Mouse (Mus musculus) embryonic facial prominence, embryonic 15.5 days (tissue): ENCODE results near the gene Rora. TPM values are rescaled to one million over a fixed set of nuclear protein-coding genes. Genes with fewer than 3 reads are reported as not detected.
"Not testable (repeated sequence)": the region's sequence is repeated elsewhere in the genome, so short reads cannot be mapped to it uniquely, and the experiment has no call there.

Experiments used
- ATAC-seq: fragments of 200-750 bp; cut with Nextera tagmentation; 2 replicates; pipeline ENCODE4 v1.8.0; 2017; ENCODE audit warnings: low read depth, moderate TSS enrichment; ENCODE audit not compliant: insufficient number of reproducible peaks, low FRiP score, low TSS enrichment
- H3K27ac ChIP-seq: fragments of 300-500 bp; sonication (generic); replicated peaks from 2 replicates; pipeline ENCODE4 v1.5.1; 2015; ENCODE audit warnings: mild to moderate bottlenecking, inconsistent platforms
- H3K27me3 ChIP-seq: fragments of 300-500 bp; sonication (generic); 2 replicates; pipeline ENCODE4 v1.6.1; 2015; ENCODE audit warnings: inconsistent platforms
- H3K36me3 ChIP-seq: fragments of 300-500 bp; sonication (generic); 2 replicates; pipeline ENCODE4 v1.6.1; 2015; ENCODE audit warnings: mild to moderate bottlenecking, inconsistent platforms
- H3K4me1 ChIP-seq: fragments of 300-500 bp; sonication (generic); 2 replicates; pipeline ENCODE4 v1.6.1; 2015; ENCODE audit warnings: inconsistent platforms
- H3K4me2 ChIP-seq: fragments of 300-500 bp; sonication (generic); replicated peaks from 2 replicates; pipeline ENCODE4 v1.6.1; 2015; ENCODE audit warnings: mild to moderate bottlenecking, inconsistent platforms
- H3K4me3 ChIP-seq: fragments of 300-500 bp; sonication (generic); replicated peaks from 2 replicates; pipeline ENCODE4 v1.5.1; 2015; ENCODE audit warnings: mild to moderate bottlenecking, inconsistent platforms
- H3K9ac ChIP-seq: fragments of 300-500 bp; sonication (generic); 2 replicates; pipeline ENCODE4 v1.6.1; 2015; ENCODE audit warnings: inconsistent platforms
- H3K9me3 ChIP-seq: fragments of 300-500 bp; sonication (generic); replicated peaks from 2 replicates; pipeline ENCODE4 v1.6.1; 2016; ENCODE audit warnings: inconsistent platforms
- WGBS: fragments of 180-500 bp; shearing (Covaris S2); methylation state at CpG from one replicate; pipeline ENCODE4 v1.1.7; 2015; 5-methylcytosine and 5-hydroxymethylcytosine counted together
- polyA plus RNA-seq: library from polyadenylated mRNA; unstranded; fragments of >200 nt; fragmentation: Nextera tagmentation; extraction: Ambion mirVana; gene quantifications from 2 replicates; pipeline ENCODE4 v1.2.1, GENCODE M21; 2015

The Rora gene
- polyA plus RNA-seq, 1 experiment from 2014 or later, result 27.3 TPM

DNA sequence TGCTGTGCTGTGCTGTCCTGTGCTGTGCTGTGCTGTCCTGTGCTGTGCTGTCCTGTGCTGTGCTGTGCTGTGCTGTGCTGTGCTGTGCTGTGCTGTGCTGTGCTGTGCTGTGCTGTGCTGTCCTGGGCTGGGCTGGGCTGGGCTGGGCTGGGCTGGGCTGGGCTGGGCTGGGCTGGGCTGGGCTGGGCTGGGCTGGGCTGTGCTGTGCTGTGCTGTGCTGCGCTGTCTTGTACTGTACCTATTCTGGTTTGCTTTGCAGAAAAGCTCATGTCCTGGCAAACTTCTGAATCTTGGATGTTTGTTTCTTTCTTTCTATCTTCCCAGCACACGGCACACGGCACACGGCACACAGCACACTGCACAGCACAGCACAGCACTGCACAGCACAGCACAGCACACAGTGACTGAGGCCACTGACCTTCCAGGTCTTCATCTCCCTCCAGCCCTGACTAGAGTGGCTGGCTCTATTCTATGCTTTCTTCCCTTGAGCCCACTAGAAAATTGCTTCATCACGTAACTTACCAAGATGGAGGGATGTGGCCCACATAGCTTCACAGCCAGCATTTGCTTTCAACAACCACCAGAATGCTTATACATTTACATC, 446.7 kb downstream of the Rora start:
- not testable (repeated sequence) for ATAC-seq, H3K9ac ChIP-seq, H3K27me3 ChIP-seq, H3K36me3 ChIP-seq, H3K4me3 ChIP-seq, H3K27ac ChIP-seq, H3K4me1 ChIP-seq, H3K9me3 ChIP-seq, H3K4me2 ChIP-seq
- WGBS, result 82% methylated on average over 5 of the region's 5 CpGs

GRCm38 (mm10) chr9:69104321-69104720, 450.7 kb downstream of the Rora start:
- H3K4me2 ChIP-seq, result no peak overlapping the region
- H3K27me3 ChIP-seq, result 0 out of 2 replicates have a peak, but pooled peaks cover 3% of the 10 kb centered on the region
- no peaks in the 10 kb centered on the region for H3K9me3 ChIP-seq
- ATAC-seq, result no peak
- no peak overlapping the region for H3K9ac ChIP-seq
- H3K4me3 ChIP-seq, result no peak overlapping the region
- no peaks in the 10 kb centered on the region for H3K36me3 ChIP-seq
- no peak overlapping the region for H3K27ac ChIP-seq
- WGBS, result 69% methylated on average over 5 of the region's 5 CpGs
- H3K4me1 ChIP-seq, result no peaks in the 10 kb centered on the region

- no peak for ATAC-seq
- Histone ChIP-seq H3K36me3 (no peaks in the 10 kb centered on the region), H3K27me3 (0 out of 2 replicates have a peak, but pooled peaks cover 3% of the 10 kb centered on the region), H3K4me1 (peaks cover 6% of the 10 kb centered on the region), H3K4me3 (no peak overlapping the region), H3K4me2 (no peak overlapping the region), H3K9ac (no peak overlapping the region), H3K27ac (no peak overlapping the region), H3K9me3 (no peaks in the 10 kb centered on the region)
- WGBS, result 87% methylated on average over 2 of the region's 2 CpGs
These were observed 456.2 kb downstream of the Rora start for GRCm38 (mm10) chr9:69109618-69110300.

- Histone ChIP-seq H3K4me1 (peaks cover 8% of the 10 kb centered on the region), H3K4me2 (no peak overlapping the region), H3K9ac (no peak overlapping the region), H3K9me3 (no peaks in the 10 kb centered on the region), H3K4me3 (no peak overlapping the region), H3K27ac (no peak overlapping the region), H3K27me3 (0 out of 2 replicates have a peak, but pooled peaks cover 3% of the 10 kb centered on the region), H3K36me3 (no peaks in the 10 kb centered on the region)
- no peak for ATAC-seq
- WGBS, result 72% methylated on average over 5 of the region's 5 CpGs
These were observed 456.7 kb downstream of the Rora start for GRCm38 (mm10) chr9:69110301-69110674.

GRCm38 (mm10) chr9:69110706-69111105, 457.1 kb downstream of the Rora start:
- H3K27ac ChIP-seq, result no peak overlapping the region
- ATAC-seq, result no peak
- no peak overlapping the region for H3K4me3 ChIP-seq
- WGBS, result 77% methylated on average over 6 of the region's 6 CpGs
- H3K4me1 ChIP-seq, result peaks cover 8% of the 10 kb centered on the region
- H3K4me2 ChIP-seq, result no peak overlapping the region
- H3K9ac ChIP-seq, result no peak overlapping the region
- 0 out of 2 replicates have a peak, but pooled peaks cover 3% of the 10 kb centered on the region for H3K27me3 ChIP-seq
- no peaks in the 10 kb centered on the region for H3K36me3 ChIP-seq
- no peaks in the 10 kb centered on the region for H3K9me3 ChIP-seq

GRCm38 (mm10) chr9:69111539-69111938, 458.0 kb downstream of the Rora start:
- ATAC-seq, result no peak
- 76% methylated on average over 6 of the region's 6 CpGs for WGBS
- H3K4me2 ChIP-seq, result no peak overlapping the region
- H3K27me3 ChIP-seq, result no peaks in the 10 kb centered on the region
- H3K27ac ChIP-seq, result no peak overlapping the region
- peaks cover 8% of the 10 kb centered on the region for H3K4me1 ChIP-seq
- H3K9ac ChIP-seq, result no peak overlapping the region
- H3K4me3 ChIP-seq, result no peak overlapping the region
- no peaks in the 10 kb centered on the region for H3K9me3 ChIP-seq
- H3K36me3 ChIP-seq, result no peaks in the 10 kb centered on the region

DNA sequence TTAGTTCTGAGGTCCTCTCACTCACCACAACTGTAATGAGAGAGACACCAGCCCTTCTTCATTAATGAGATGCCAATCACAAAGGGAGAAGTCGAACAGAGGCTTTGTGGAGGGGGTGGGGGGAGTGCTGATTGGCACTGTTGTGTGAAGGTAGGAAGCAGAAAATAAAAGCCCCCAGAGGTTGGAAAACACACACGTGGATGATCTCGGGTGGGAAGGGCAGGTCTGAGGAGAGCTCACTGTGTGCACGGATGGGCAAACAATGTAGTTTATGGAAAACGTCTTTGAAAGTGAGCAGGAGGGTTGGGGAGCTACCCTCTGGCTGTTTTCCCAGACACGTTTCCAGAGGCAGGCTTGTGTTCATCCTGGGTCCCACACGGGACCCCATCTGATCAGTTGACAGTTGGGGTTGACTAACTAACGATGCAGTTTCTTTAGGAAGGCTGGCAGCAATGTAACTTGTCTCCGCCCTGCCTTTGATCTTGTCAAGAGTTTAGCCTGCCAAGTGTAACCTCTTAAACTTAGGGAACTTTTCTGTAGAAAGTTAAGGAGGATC, 460.9 kb downstream of the Rora start:
- Histone ChIP-seq H3K9ac (no peak overlapping the region), H3K4me2 (no peak overlapping the region), H3K9me3 (no peaks in the 10 kb centered on the region), H3K27ac (no peak overlapping the region), H3K36me3 (no peaks in the 10 kb centered on the region), H3K4me3 (no peak overlapping the region), H3K27me3 (no peaks in the 10 kb centered on the region), H3K4me1 (peaks cover 9% of the 10 kb centered on the region)
- ATAC-seq, result no peak
- 22% methylated on average over 9 of the region's 9 CpGs for WGBS

GRCm38 (mm10) chr9:69116740-69117139, 463.2 kb downstream of the Rora start:
- ATAC-seq, result no peak

GRCm38 (mm10) chr9:69121117-69121740, 467.6 kb downstream of the Rora start:
- Histone ChIP-seq H3K9me3 (no peaks in the 10 kb centered on the region), H3K4me1 (peaks cover 9% of the 10 kb centered on the region), H3K4me2 (no peak overlapping the region), H3K4me3 (no peak overlapping the region), H3K36me3 (no peaks in the 10 kb centered on the region), H3K9ac (no peak overlapping the region), H3K27ac (no peak overlapping the region), H3K27me3 (no peaks in the 10 kb centered on the region)
- 67% methylated on average over 12 of the region's 12 CpGs for WGBS
- no peak for ATAC-seq

More at GRCm38 (mm10) chr9:69116740-69117139, 463.2 kb downstream of the Rora start:
- H3K36me3 ChIP-seq, result no peaks in the 10 kb centered on the region
- no peaks in the 10 kb centered on the region for H3K9me3 ChIP-seq
- H3K9ac ChIP-seq, result no peak overlapping the region
- no peak overlapping the region for H3K27ac ChIP-seq
- 50% methylated on average over 2 of the region's 2 CpGs for WGBS
- H3K4me2 ChIP-seq, result no peak overlapping the region
- no peak overlapping the region for H3K4me3 ChIP-seq
- H3K27me3 ChIP-seq, result no peaks in the 10 kb centered on the region
- peaks cover 11% of the 10 kb centered on the region for H3K4me1 ChIP-seq

GRCm38 (mm10) chr9:69125011-69125786, 471.6 kb downstream of the Rora start:
- Histone ChIP-seq H3K9ac (no peak overlapping the region), H3K27me3 (no peaks in the 10 kb centered on the region), H3K4me3 (peak overlapping the region; percentile 27), H3K4me1 (peaks cover 6% of the 10 kb centered on the region; the same call in 1 of the 2 replicates), H3K36me3 (no peaks in the 10 kb centered on the region), H3K4me2 (peak overlapping the region; percentile 45), H3K9me3 (no peaks in the 10 kb centered on the region), H3K27ac (no peak overlapping the region)
- no peak for ATAC-seq
- WGBS, result 10% methylated on average over 22 of the region's 22 CpGs

- Histone ChIP-seq H3K36me3 (no peaks in the 10 kb centered on the region), H3K9ac (no peak overlapping the region), H3K27ac (no peak overlapping the region), H3K4me1 (peaks cover 6% of the 10 kb centered on the region; the same call in 1 of the 2 replicates), H3K4me3 (peak overlapping the region; percentile 27), H3K4me2 (peak overlapping the region; percentile 45), H3K27me3 (no peaks in the 10 kb centered on the region), H3K9me3 (no peaks in the 10 kb centered on the region)
- 52% methylated on average over 7 of the region's 7 CpGs for WGBS
- ATAC-seq, result no peak
These were observed 472.2 kb downstream of the Rora start for GRCm38 (mm10) chr9:69125787-69126161.
